Mouse (Mus musculus): ENCODE results near the gene Flvcr2.

Flvcr2 gene

GRCm38 (mm10) chr12:85792821-85793346 is 46.5 kb downstream of the Flvcr2 start:
- DNase-seq (ENCODE audit: low read depth, low spot score), result peak; percentile 59

GRCm38 (mm10) chr12:85794094-85794493 is 47.8 kb downstream of the Flvcr2 start:
- no peak for DNase-seq (ENCODE audit: low read depth, low spot score)

DNA sequence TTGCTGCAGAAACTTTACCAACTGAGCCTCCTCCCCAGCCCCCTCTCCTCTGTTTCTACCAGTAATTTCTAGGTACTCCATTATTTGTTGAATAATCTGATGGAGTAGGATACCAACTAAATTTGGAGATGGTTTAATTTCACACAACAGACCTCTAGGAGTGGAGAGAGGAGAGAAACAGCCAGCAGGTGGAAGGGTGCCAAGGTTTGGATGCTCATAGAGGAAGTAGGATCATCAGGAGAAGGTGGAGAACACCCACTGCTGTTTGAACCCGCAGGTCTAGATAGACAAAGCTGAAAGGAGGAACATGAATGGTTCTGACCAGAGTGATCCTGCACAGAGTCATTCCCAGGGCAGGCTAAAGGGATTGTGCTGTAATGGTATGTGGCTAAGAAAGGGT is 49.2 kb downstream of the Flvcr2 start:
- DNase-seq (ENCODE audit: low read depth, low spot score), result no peak

- no peak for DNase-seq (ENCODE audit: low read depth, low spot score)
Observed at GRCm38 (mm10) chr12:85800031-85800430, 53.7 kb downstream of the Flvcr2 start.

DNA sequence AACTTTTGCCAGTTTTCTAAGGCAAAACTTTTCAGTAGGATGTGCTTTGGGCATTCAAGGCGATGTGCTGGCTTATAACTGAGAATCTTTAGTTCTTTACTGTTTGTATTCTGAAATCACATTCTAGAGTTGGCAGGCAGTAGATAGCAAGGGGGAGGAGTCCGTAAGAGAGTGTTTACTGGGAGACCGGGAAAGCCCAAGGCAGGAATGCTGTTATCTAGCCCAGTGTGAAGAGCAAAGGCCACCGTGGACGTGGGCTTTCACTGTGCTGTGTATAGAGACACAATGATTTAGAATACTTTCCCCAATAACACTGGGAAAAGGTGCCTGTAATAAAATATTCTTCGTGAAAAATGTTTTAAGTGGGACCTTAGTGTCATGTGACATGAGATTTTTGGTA is 63.4 kb downstream of the Flvcr2 start:
- DNase-seq (ENCODE audit: low read depth, low spot score), result no peak

DNA sequence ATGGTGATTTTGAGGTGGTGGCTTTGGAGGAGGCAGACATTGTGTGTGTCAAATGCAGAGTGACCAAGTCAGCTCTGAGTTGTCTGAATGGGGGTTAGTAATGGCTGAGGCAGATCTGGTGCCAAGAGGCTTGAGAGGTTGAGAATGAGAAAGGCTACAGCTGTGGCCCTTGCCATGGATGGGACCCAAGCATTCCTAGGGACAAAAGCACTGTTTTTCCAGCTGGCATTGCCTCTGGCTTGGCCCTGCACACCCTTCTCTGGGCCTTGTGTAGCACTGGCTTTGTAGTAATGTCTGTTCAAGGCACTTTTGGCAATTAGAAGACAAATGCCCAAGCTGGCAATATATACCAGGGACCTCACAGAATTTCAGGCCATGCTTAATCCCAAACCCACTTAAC is 64.6 kb downstream of the Flvcr2 start:
- no peak for DNase-seq (ENCODE audit: low read depth, low spot score)

DNA sequence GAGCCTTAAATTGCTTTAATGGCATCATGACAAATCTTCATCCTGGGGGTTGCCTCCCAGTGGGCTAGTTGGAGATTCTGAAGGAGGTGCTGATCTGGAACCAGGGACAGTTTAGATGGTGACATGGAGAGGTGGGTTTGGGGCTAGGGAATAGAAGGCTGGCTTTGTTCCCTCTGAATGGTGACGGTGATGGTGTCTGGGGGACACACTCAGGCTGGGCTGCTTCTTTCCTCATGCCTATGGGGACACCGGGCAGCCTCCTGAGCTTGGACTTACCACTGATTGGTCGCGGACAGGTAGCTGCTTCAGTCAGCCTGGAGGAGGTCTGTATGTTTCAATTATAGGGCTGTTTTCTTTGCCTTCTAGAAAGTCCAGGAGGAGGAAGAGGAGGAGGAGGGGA is 65.3 kb downstream of the Flvcr2 start:
- no peak for DNase-seq (ENCODE audit: low read depth, low spot score)

DNA sequence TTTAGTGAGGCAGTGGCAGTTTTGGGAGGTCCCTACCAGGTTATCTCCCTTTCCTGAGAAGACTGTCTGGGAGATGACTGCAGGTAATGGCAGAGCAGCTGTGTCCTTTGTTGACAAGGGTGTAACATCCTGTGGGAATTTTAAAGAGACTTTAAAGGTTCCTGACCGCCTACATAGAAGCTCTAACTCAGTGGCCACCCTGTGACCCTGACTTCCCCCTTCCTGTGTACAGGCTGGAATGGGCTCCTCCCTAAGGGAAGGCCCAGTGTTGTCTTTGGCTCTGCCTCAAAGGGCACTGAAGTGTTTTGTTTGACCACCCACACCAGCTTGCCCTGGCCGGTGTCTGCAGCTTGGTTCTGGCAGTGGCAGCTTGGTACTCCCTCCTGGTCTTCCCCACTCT is 67.3 kb downstream of the Flvcr2 start:
- no peak for DNase-seq (ENCODE audit: low read depth, low spot score)

- no peak for DNase-seq (ENCODE audit: low read depth, low spot score)
Observed at GRCm38 (mm10) chr12:85822051-85822450, 75.7 kb downstream of the Flvcr2 start.

DNA sequence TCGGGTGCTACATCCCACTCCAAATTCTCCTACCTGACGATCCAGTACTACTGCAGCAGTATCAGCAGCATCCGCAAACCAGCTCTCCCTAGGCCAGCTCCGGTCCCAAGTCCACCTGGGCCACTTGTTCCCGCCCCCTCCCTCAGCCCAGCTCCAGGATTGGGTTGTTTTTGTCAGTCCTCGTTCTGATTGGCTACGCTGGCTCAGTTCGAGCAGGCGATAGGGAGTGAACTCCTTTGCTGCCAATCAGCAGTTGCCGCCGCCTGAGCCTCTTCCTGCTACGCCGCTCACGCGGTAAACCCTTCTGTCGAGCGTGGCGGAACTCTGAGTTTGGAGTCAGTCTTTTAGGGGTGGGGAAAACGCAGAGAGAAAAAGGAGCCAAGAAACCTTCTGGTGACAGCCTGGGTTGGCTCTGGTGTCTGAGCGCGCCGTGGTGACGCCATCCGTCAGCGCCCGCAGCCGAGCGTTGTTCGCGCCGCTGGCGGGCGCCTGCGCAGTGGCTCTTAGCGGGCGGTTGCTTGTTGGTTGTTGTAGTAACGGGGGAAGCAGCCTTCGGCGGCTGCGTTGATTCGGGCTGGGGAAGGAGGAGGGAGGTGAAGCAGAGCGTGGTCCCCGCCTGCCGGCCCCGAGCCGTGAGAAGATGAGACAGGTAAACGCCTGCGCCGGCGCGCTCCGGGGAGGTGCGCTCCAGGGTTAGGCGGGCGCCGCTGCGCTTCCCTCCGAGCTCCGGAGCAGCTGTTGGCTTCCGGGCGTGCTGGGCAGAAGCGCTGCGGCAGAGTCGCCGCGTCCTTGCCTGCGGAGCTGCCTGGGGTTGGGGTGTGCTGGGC is 78.3 kb downstream of the Flvcr2 start, which contains the start of the genes Erg28 and Ttll5:
Gene Erg28, minus strand, starts transcription at position 113 of the 827 bp plus-strand sequence.
Gene Ttll5, plus strand, starts transcription at position 222 of the 827 bp plus-strand sequence.
- DNase-seq (ENCODE audit: low read depth, low spot score), result peak; percentile 97

GRCm38 (mm10) chr12:85825361-85825760 is 79.0 kb downstream of the Flvcr2 start:
- DNase-seq (ENCODE audit: low read depth, low spot score), result no peak

DNA sequence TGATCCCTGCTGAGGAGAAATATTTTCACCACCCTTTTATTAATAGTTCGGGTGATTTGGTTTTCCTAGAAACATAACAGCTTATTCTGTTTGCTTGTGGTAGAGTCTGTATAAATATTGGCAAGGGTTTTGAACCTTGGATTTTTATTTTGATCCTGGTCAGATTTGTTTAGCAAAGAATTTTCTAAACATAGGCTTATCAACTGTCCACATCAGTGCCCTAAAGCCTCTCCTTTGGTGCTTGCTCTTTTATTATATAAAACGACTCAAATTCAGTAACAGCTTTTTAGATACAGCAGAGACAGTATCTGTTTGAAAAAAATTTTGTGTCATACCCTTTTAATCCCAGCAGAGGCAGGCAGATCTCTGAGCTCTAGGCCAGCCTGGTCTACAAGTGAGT is 79.5 kb downstream of the Flvcr2 start:
- no peak for DNase-seq (ENCODE audit: low read depth, low spot score)

DNA sequence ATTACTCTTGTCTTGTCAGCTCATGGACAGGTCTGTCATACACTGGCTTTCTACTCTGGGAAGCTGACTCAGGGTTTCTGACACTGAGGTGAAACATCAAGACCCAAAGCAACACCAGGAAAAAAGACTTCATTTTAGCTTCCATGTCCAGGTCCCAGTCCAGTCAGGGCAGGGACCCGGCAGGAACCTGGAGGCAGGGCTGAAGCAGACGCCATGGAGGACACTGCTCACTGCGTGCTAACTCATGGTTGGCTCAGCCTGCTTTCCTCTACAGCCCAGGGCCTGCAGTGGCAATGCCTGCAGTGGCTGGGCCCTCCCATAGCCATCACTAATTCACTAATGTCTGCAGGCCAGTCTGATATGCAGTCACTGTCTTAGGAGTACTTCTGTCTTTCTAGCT is 82.5 kb downstream of the Flvcr2 start:
- no peak for DNase-seq (ENCODE audit: low read depth, low spot score)

- no peak for DNase-seq (ENCODE audit: low read depth, low spot score)
Observed at GRCm38 (mm10) chr12:85829866-85830265, 83.5 kb downstream of the Flvcr2 start.

- DNase-seq (ENCODE audit: low read depth, low spot score), result no peak
Observed at GRCm38 (mm10) chr12:85830691-85831090, 84.4 kb downstream of the Flvcr2 start.

DNA sequence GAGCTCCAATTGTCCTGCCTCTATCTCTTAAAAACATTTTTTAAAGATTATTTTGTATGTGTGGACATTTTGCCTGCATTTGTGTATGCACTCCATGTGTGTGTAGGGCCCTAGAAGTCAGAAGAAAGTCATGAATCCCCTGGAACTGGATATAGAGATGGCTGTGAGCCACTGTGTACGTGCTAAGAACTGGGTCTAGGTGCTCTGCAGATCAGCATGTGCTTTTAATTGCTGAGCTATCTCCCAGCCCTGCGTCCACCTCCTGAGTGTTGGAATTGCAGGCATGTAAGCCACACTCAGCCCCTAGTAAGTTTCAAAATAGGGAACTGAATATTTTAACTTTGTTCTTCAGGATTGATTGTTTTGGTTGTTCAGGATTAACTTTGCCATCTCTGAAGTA is 88.2 kb downstream of the Flvcr2 start:
- no peak for DNase-seq (ENCODE audit: low read depth, low spot score)

DNA sequence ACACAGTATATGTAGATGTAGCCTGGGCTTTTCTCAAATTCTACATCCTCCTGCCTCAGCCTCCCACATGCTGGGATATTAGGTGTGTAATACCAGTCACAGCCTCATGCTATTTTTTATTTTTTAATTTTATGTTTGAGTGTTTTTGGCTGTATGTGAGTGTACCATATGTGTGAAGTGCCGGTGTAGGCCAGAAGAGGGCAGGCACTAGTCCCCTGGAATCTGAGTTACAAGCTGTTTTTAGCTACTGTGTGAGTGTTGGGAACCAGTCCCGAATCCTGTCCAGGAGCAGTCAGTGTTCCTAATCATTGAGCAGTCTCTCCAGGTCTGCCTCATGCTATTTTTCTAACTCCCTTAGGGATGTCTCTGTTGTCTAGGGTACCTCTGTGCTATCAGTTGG is 91.4 kb downstream of the Flvcr2 start:
- DNase-seq (ENCODE audit: low read depth, low spot score), result no peak

DNA sequence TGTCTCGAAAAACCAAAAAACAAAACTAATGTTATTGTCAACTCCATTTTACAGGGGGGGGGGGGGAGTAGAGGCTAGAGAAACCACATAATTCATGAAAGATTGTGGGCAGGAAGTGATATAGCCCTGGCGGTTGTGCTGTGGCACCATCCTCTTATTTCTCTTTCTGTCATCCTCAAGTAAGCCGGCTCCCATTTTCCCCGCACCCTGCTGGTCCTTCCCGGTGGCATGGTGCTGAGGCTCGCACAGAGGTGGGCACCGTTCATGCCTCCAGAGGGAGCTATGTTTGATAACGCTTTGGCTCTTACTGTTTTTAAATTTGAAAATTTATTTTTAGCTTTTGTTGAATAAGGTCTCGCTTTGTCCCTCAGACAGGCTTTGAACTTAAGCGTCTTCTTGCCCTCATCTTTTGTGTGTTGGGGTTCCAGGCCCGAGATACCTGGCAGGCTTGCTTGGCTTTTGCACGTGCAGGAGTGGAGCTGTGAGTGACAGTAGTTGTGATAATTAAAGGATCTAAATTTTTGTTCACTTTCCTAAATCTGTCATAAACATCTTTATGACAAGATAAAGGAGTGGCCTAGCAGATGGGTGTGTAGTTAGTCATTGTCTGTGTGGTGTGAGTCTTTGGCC is 93.1 kb downstream of the Flvcr2 start:
- DNase-seq (ENCODE audit: low read depth, low spot score), result no peak

DNA sequence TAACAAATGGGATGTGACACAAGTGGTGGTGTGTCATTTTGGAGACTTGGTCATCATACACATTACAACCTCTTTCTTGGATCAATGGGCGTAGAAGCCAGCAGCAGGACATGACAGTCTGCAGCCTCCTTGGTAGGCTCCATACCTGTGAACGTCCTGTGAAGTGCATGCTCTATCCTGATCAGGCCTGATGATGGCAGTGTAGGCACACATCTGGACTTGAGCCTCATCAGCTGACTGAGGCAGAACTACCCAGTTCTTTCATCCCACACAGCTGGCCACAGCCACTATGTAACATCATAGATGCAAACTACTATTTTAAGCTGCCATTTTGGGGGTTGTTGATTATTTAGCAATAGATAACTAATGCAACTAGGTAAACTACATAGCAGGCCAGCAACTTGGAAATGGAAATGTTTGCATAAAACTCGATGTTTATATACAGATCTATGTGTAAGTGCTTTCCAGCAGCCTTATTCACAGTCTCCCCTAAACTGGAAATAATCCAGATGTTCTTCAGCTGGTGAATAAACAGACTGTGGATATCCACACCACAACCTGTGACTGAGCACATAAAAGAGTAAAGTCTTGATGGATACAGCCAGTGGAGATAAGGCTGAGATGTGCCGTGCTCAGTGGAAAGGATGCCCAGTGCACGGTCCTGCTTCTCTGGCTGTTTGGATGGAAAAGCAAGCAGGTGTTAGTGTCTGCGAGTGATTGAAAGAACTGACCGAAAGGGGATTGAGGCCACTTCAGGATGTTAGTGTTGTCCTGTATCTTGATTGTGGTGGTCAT is 102.0 kb downstream of the Flvcr2 start:
- DNase-seq (ENCODE audit: low read depth, low spot score), result peak; percentile 73

DNA sequence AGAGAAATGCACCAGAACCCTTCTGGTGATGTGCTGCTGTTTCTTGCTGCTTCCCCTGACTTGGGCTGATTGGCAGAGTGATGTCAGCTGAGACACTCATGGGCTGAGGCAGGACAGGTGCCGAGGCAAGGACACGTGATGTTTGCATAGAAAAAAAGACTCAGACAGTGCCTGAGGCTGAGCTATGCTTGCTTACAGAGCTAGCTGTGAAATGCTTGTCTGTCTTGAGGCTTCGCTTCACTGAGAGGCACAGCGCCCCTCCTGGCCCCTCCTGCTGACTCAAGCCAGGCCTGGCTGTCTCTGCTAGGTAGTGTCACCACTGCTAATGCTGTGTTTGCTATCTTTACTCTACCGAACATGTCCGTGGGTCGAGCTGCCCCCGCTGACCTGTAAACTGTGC is 104.3 kb downstream of the Flvcr2 start:
- DNase-seq (ENCODE audit: low read depth, low spot score), result no peak

GRCm38 (mm10) chr12:85853836-85854235 is 107.5 kb downstream of the Flvcr2 start:
- no peak for DNase-seq (ENCODE audit: low read depth, low spot score)

DNA sequence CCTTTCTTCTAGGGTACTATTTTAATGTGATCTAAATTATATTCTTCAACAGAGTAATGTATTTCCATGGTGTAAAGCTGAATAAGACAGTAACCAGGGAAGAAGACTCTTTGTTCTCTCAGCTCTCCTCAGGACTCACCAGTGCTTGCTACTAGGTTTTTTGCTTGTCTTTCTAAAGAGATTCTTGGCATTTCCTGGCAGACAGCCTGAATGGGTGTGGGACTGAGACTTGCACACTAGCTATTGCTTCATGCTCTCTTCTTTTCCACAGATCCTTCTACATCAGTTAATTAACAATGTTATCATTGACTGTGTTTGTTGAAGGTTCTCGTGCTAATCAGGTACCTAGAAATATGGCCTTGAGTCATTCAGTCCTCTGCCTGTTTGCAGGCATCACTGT is 107.9 kb downstream of the Flvcr2 start:
- DNase-seq (ENCODE audit: low read depth, low spot score), result peak; percentile 63

Data from 3T3-L1 (cell line).